Comparison of ENCODE assay signal across 31 mouse cellular contexts in the genomic region with DNA sequence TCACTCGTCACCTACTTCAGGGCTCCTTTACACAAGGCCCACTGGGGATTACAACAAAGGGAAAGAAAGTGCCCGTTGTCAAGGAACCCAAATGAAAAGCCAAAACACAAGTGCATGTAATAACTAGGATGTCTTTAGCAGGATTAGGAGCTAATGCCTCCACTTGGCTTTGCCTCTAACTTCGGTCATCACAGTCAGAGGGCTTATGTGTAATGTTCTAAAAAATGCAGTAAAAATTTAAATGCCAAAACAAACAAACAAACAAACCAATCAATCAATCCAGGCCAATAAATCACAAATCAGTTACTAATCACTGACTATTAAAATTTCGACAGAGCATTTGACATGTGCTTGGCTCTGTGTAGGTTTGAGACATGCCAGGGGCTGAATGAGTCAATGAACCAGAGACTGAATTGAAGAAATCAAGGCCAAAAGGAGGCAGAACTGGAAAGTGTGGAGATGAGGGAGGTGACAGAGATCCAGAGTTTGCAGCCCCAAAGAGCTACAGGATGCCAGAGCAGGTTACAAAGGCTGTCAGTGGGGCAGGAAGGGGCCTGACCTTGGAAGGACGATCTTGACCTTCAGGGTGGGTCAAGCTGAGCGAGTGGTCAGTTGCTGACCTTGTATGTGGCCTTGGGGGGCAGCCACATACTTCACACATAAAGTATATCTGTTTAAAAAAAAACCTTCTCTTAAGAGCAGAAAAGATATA. TPM values are rescaled to one million over a fixed set of nuclear protein-coding genes. Genes with fewer than 3 reads are reported as not detected.
DNase-seq lines count a peak whose midpoint lies in the region; ATAC-seq lines count a peak whose summit lies in the region.
"Had no signal": no experiment of that assay in that cellular context is flagged by ENCODE, and none has a peak within 500 bp of the region (broad histone marks: within the 10 kb centered on the region; RNA-seq: fewer than 3 reads in every experiment).

No protein-coding gene starts in this region.

- no peak overlapping the region for H3K4me2 ChIP-seq in heart, embryonic 16.5 days (ENCODE audit: low read depth, low read length)
- no peak overlapping the region for H3K4me2 ChIP-seq in midbrain, embryonic 15.5 days
- H3K4me2 ChIP-seq: embryonic facial prominence, embryonic 15.5 days; forebrain, embryonic 13.5 days; heart, embryonic 15.5 days; intestine, embryonic 15.5 days; limb, embryonic 12.5 days; liver, embryonic 15.5 days; lung, embryonic 15.5 days had no signal

- ATAC-seq in heart, embryonic 16.5 days (replicated peaks; ENCODE audit: extremely low read depth, insufficient read depth, low FRiP score), result no peak
- ATAC-seq in midbrain, embryonic 15.5 days (replicated peaks), result no peak
- ATAC-seq: forebrain, embryonic 13.5 days; hindbrain, postnatal 0 days; midbrain, embryonic 16.5 days had no signal

- 70% methylated on average over 6 of the region's 6 CpGs for WGBS in heart, embryonic 16.5 days
- 74% methylated on average over 6 of the region's 6 CpGs for WGBS in midbrain, embryonic 15.5 days

- peak; percentile 63 for DNase-seq in adrenal gland, adult 2 months
- DNase-seq in adrenal gland, postnatal 25 days, result no peak
- no peak for DNase-seq in heart, adult 9 months (ENCODE audit: low spot score in 2 of 2)
- DNase-seq in lung, postnatal 25 days (ENCODE audit: low spot score), result peak; percentile 16
- no peak for DNase-seq in lung, postnatal 36 days
- peak; percentile 61 for DNase-seq in fat pad, adult 2 months (ENCODE audit: extremely low read depth, low read depth, low spot score)
- DNase-seq: cerebellum, adult 8-10 months; cerebellum, postnatal 25 days; gastrocnemius, postnatal 14 days; heart, adult 18-20 months; kidney, adult 2 months; kidney, postnatal 4 days; right cerebral cortex, postnatal 25 days; spleen, adult 18-20 months; thymus, adult 2 months; thymus, postnatal 36 days had no signal

- peaks cover 28% of the 10 kb centered on the region for H3K4me1 ChIP-seq in heart, embryonic 16.5 days (ENCODE audit: control insufficient read depth, insufficient read depth, low read length)
- peaks cover 17% of the 10 kb centered on the region; the same call in 1 of the 2 replicates for H3K4me1 ChIP-seq in midbrain, embryonic 15.5 days

- peak overlapping the region; percentile 25; the same call in 1 of the 2 replicates for H3K27ac ChIP-seq in heart, embryonic 16.5 days (ENCODE audit: low read length)
- H3K27ac ChIP-seq in midbrain, embryonic 15.5 days, result no peak overlapping the region
- H3K27ac ChIP-seq: embryonic facial prominence, embryonic 10.5 days; embryonic facial prominence, embryonic 15.5 days; forebrain, embryonic 13.5 days; hindbrain, postnatal 0 days; intestine, embryonic 15.5 days; kidney, postnatal 0 days; limb, embryonic 12.5 days; liver, embryonic 15.5 days had no signal

- H3K27me3 ChIP-seq in heart, embryonic 16.5 days (ENCODE audit: control insufficient read depth, insufficient read depth, low read length), result no peaks in the 10 kb centered on the region
- H3K27me3 ChIP-seq in midbrain, embryonic 15.5 days (replicated peaks), result no peaks in the 10 kb centered on the region
- H3K27me3 ChIP-seq: embryonic facial prominence, embryonic 15.5 days; forebrain, embryonic 13.5 days; heart, embryonic 15.5 days; intestine, embryonic 15.5 days; limb, embryonic 12.5 days; liver, embryonic 15.5 days; lung, embryonic 15.5 days had no signal

- H3K9ac ChIP-seq in heart, embryonic 16.5 days (ENCODE audit: low read length), result no peak overlapping the region
- H3K9ac ChIP-seq in midbrain, embryonic 15.5 days, result no peak overlapping the region
- H3K9ac ChIP-seq: embryonic facial prominence, embryonic 15.5 days; forebrain, embryonic 13.5 days; heart, embryonic 15.5 days; intestine, embryonic 15.5 days; limb, embryonic 12.5 days; liver, embryonic 15.5 days; lung, embryonic 15.5 days had no signal

- H3K36me3 ChIP-seq in heart, embryonic 16.5 days (ENCODE audit: control insufficient read depth, insufficient read depth), result no peaks in the 10 kb centered on the region
- H3K36me3 ChIP-seq in midbrain, embryonic 15.5 days (replicated peaks), result no peaks in the 10 kb centered on the region
- H3K36me3 ChIP-seq: embryonic facial prominence, embryonic 10.5 days; embryonic facial prominence, embryonic 15.5 days; heart, embryonic 15.5 days; intestine, embryonic 15.5 days; limb, embryonic 12.5 days; liver, embryonic 15.5 days; lung, embryonic 15.5 days; midbrain, embryonic 10.5 days had no signal

- no peaks in the 10 kb centered on the region for H3K9me3 ChIP-seq in heart, embryonic 16.5 days (replicated peaks; ENCODE audit: control insufficient read depth, low read length)
- H3K9me3 ChIP-seq in midbrain, embryonic 15.5 days, result no peaks in the 10 kb centered on the region
- H3K9me3 ChIP-seq: embryonic facial prominence, embryonic 10.5 days; embryonic facial prominence, embryonic 15.5 days; forebrain, embryonic 13.5 days; G1E; heart, embryonic 15.5 days; intestine, embryonic 15.5 days; limb, embryonic 12.5 days; liver, embryonic 15.5 days; lung, embryonic 15.5 days; midbrain, embryonic 10.5 days had no signal

- no peak overlapping the region for H3K4me3 ChIP-seq in heart, embryonic 16.5 days (ENCODE audit: low read length)
- no peak overlapping the region for H3K4me3 ChIP-seq in midbrain, embryonic 15.5 days
- H3K4me3 ChIP-seq: embryonic facial prominence, embryonic 10.5 days; embryonic facial prominence, embryonic 15.5 days; forebrain, embryonic 13.5 days; heart, embryonic 15.5 days; intestine, embryonic 15.5 days; limb, embryonic 12.5 days; liver, embryonic 15.5 days; lung, embryonic 15.5 days; midbrain, embryonic 10.5 days had no signal

RNA-seq across cellular contexts. Expression of a gene that starts 21.8 kb away (rescaled TPM):
- 10 to 100 TPM; 29.6 to 32.0 TPM for total RNA-seq in adrenal gland, adult 2 months (2021)
- 61.8 and 67.9 TPM in 2 replicates for polyA plus RNA-seq in adrenal gland, adult 2 months (2012; rRNA removed)
- total RNA-seq in adrenal gland, postnatal 25 days (2021), result 40.7 and 44.6 TPM in 2 replicates
- 40.2 and 43.4 TPM in 2 replicates for polyA plus RNA-seq in heart, embryonic 16.5 days (2015; fragmentation: Nextera tagmentation; extraction: Ambion mirVana)
- polyA plus RNA-seq in midbrain, embryonic 15.5 days (2015; fragmentation: Nextera tagmentation; extraction: Ambion mirVana), result 48.7 and 52.4 TPM in 2 replicates

Comparison
In these comparisons a context has a peak if more than half of its experiments do, and no peak if none do; other contexts are left out.
1. DNase-seq: peak in adrenal gland, adult 2 months (single experiment), lung, postnatal 25 days (single experiment) and fat pad, adult 2 months (single experiment); none in adrenal gland, postnatal 25 days (single experiment), heart, adult 9 months (0 of 2) and lung, postnatal 36 days (single experiment).